Mouse (Mus musculus): ENCODE data around the gene Cmtm6.

DNA sequence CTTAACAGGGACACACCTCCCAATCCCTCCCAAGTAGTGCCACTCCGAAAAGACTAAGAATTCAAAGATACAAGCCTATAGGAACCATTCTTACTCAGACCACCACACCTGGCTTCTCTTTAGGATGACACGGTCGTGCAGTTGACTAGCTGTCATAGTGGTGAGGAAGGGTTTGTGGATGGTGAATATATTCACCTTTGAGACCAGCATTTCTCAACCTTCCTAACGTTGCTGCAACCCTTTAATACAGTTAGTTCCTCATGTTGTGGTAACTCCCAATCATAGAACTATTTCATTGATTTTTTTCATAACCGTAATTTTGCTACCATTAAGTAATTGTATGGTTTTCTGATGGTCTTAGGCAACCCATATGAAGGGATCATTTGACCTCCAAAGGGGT, 56.2 kb downstream of the Cmtm6 start:
- TF ChIP-seq GATA1 (IDR thresholded peaks at IDR 0.05; ENCODE audit: low read length) (no peak), TAL1 (IDR thresholded peaks at IDR 0.05; ENCODE audit: low read length) (no peak)

All from erythroblast, embryonic 14.5 days (primary cell).